Mouse (Mus musculus) liver, embryonic 14.5 days (tissue): ENCODE measurements at regions not wholly inside any gene's neighbourhood (a gene's known extent, or its start where the extent isn't known, plus 50 kb on each side); places are given as distances from the start of the nearest gene placed in this dataset.

Source experiments
- CTCF ChIP-seq: IDR thresholded peaks from 2 replicates; pipeline ENCODE4 v1.5.1; 2016; ENCODE audit warnings: antibody characterized with exemption, low read depth, control low read depth
- EP300 ChIP-seq: IDR thresholded peaks from 2 replicates; pipeline ENCODE4 v1.6.1; 2016; ENCODE audit warnings: antibody characterized with exemption, low read depth

- TF ChIP-seq CTCF, result no peak
- TF ChIP-seq EP300, result no peak
These were observed 163.5 kb upstream of the Tbx18 start for GRCm38 (mm10) chr9:87894596-87894995.
